Mouse (Mus musculus) ES-Bruce4 (cell line): ENCODE data around the gene Igsf8. TPM values are rescaled to one million over a fixed set of nuclear protein-coding genes. Genes with fewer than 3 reads are reported as not detected.

Experiments used
- H3K27ac ChIP-seq: 2 replicates; pipeline ENCODE4 v1.5.1; 2012; ENCODE audit warnings: low read length, inconsistent platforms; ENCODE audit not compliant: insufficient read depth
- H3K27me3 ChIP-seq: 2 replicates; pipeline ENCODE4 v1.6.1; 2012; ENCODE audit warnings: mild to moderate bottlenecking, low read length, inconsistent platforms; ENCODE audit not compliant: control insufficient read depth, poor library complexity, insufficient read depth, severe bottlenecking
- H3K36me3 ChIP-seq: 2 replicates; pipeline ENCODE4 v1.6.1; 2012; ENCODE audit warnings: inconsistent platforms, mild to moderate bottlenecking, low read length, moderate library complexity; ENCODE audit not compliant: control insufficient read depth, poor library complexity, insufficient read depth, severe bottlenecking
- H3K4me1 ChIP-seq: one replicate; pipeline ENCODE4 v1.8.1; 2011; ENCODE audit warnings: low read length; ENCODE audit not compliant: control insufficient read depth, insufficient read depth
- H3K4me3 ChIP-seq: 2 replicates; pipeline ENCODE4 v1.5.1; 2011; ENCODE audit warnings: low read depth, mild to moderate bottlenecking, low read length
- H3K9ac ChIP-seq: 2 replicates; pipeline ENCODE4 v1.6.1; 2012; ENCODE audit warnings: low read depth, mild to moderate bottlenecking, inconsistent platforms; ENCODE audit not compliant: poor library complexity, severe bottlenecking
- H3K9me3 ChIP-seq: replicated peaks from 2 replicates; pipeline ENCODE4 v1.6.1; 2012; ENCODE audit warnings: mild to moderate bottlenecking, low read length, inconsistent platforms; ENCODE audit not compliant: control insufficient read depth, poor library complexity, insufficient read depth, severe bottlenecking
- CTCF ChIP-seq: IDR thresholded peaks from one replicate; pipeline ENCODE4 v1.8.1; 2011; ENCODE audit warnings: low read depth, low read length
- EP300 ChIP-seq: IDR thresholded peaks from 2 replicates; pipeline ENCODE4 v1.6.1; 2011; ENCODE audit warnings: low read depth, low read length; ENCODE audit not compliant: insufficient read depth
- POLR2A ChIP-seq: IDR thresholded peaks from one replicate; pipeline ENCODE4 v1.8.1; 2011; ENCODE audit warnings: low read length; ENCODE audit not compliant: insufficient read depth
- polyA plus RNA-seq: library from polyadenylated mRNA; stranded (reverse); fragments of >200 nt; gene quantifications from 2 replicates; pipeline ENCODE4 v1.2.4, GENCODE M21; 2011; ENCODE audit warnings: low read depth; ENCODE audit not compliant: missing spikeins, insufficient read depth, insufficient read length

Igsf8 gene
- polyA plus RNA-seq, 1 experiment = 35.4 TPM

DNA sequence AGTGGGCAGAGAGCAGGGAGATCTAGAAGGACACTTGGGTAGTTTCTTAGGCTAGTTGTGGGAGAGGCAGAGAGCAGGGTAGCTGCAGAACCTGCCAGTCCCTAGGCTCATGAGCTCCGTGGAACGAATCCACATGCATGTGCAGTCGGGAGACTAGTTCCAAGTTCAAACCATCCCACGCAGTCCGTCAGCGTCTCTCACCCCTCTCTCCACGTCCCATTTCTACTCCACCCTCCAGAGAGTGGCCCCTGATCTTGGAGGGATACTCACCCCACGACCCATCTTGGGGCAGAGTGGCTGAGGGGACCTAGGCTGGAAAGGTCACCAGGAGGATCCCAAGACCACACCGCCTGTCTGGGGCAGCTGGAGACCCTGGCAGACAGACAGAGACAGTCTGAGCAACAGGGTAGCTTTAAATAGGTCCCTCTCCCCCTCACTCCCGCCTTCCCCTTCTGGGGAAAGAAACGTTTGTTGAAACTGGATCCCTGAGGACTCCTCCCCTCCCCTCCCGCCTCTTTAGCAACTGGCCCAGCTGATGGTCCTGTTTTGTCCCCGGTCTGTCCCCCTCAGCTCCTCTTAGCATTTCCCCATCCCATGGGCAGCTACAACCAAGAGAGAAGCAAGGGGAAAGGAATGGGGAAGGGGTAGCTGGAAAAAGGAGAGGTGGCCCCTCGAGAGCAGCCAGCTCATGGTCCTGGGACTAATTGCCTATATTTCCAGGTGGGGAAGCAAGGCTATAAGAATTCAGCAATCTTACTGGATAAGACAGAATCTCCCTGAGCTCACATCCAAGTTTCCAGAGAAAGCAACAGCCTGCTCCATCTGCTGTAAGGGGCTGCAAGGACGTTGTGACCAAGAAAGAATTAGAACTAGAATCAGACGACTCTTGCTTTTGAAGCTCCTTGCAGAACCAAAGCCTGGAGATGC lies 36.4 kb downstream of the Igsf8 start, which contains the start of gene Atp1a2:
Gene Atp1a2, minus strand, starts transcription at position 454 of the 927 bp plus-strand sequence.
- H3K27ac ChIP-seq = no peak within 1 kb of the TSS
- TF ChIP-seq CTCF (no peak), EP300 (no peak), POLR2A (no peak)
- peaks cover 12% of the 10 kb centered on the region for H3K4me1 ChIP-seq

DNA sequence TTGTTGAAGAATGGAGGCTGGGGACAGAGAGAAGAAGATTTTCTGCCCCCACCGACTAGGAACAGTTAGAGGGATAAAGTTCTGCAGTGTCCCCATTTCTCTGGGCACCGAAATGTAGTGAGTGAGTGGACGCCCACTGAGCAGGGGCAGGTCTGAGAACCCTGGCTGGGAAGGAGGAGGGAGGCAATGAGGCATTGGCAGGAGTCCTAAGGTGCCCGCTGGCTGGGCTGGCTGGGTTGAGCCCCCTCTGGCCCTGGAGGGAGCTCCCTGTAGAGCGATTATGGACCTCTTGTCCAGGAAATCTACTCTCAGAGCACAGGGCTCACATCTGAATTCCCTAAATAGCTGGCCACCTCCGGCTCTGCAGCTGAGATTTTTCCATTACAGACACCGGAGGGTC lies 38.1 kb downstream of the Igsf8 start:
- no peak overlapping the region for H3K4me3 ChIP-seq

More for the DNA sequence above, 36.4 kb downstream of the Igsf8 start, which contains the start of gene Atp1a2:
- Histone ChIP-seq H3K9ac (no peak within 1 kb of the TSS), H3K9me3 (no peaks in the 10 kb centered on the region), H3K4me3 (no peak within 1 kb of the TSS), H3K27me3 (no peaks in the 10 kb centered on the region), H3K36me3 (no peaks in the 10 kb centered on the region)

DNA sequence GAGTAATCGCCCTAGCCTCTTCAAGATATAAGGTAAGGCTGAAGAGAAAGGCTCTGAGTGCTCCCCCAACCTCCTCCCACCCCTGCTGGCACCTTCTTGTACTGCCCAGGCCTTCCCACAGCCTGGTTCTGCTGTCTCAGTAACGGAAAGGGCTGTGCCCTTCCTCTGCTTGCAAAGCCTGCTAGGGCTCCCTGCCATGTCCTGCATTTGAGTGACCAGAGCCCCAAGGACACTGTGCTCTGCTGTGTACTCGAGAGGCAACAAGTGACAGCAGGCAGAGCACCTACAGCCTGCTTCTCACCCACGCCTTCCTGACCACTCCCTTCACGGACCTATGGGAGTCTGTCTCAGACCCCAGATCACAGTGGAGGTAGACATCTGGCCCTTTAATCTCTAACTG lies 38.8 kb downstream of the Igsf8 start:
- no peak overlapping the region for H3K9ac ChIP-seq
- H3K9me3 ChIP-seq = no peaks in the 10 kb centered on the region
- H3K36me3 ChIP-seq = no peaks in the 10 kb centered on the region
- peaks cover 16% of the 10 kb centered on the region for H3K4me1 ChIP-seq
- TF ChIP-seq POLR2A (no peak), CTCF (no peak), EP300 (no peak)
- no peak overlapping the region for H3K27ac ChIP-seq
- H3K27me3 ChIP-seq = no peaks in the 10 kb centered on the region
- no peak overlapping the region for H3K4me3 ChIP-seq

More for the DNA sequence above, 38.1 kb downstream of the Igsf8 start:
- no peaks in the 10 kb centered on the region for H3K27me3 ChIP-seq
- no peak overlapping the region for H3K27ac ChIP-seq
- no peak for TF ChIP-seq EP300
- TF ChIP-seq POLR2A = no peak
- no peak for TF ChIP-seq CTCF
- peaks cover 15% of the 10 kb centered on the region for H3K4me1 ChIP-seq
- H3K9me3 ChIP-seq = no peaks in the 10 kb centered on the region
- no peak overlapping the region for H3K9ac ChIP-seq
- H3K36me3 ChIP-seq = no peaks in the 10 kb centered on the region

DNA sequence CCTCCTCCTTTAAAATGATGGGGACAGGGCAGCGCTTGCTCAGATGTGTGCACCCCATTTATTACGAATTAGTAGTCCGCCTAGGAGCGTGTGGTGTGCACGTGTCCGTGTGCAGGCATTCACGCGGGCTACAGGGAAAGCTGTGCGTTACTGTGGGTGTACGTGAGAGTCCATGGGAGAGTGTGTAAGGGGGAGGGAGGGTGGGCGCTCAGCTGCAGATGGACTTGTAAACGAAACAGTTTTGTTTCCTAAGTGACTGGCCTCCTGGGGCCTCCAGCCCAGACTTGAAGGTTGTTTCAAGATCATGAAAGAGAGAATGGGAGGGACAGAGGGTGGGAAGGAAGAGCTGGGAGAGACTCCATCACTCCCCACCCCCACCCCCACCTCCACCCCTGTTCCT lies 39.7 kb downstream of the Igsf8 start:
- no peak overlapping the region for H3K4me3 ChIP-seq
- peaks cover 14% of the 10 kb centered on the region for H3K4me1 ChIP-seq
- no peaks in the 10 kb centered on the region for H3K36me3 ChIP-seq
- TF ChIP-seq CTCF (no peak), EP300 (no peak), POLR2A (no peak)
- H3K9me3 ChIP-seq = no peaks in the 10 kb centered on the region
- no peak overlapping the region for H3K9ac ChIP-seq
- no peak overlapping the region for H3K27ac ChIP-seq
- no peaks in the 10 kb centered on the region for H3K27me3 ChIP-seq

DNA sequence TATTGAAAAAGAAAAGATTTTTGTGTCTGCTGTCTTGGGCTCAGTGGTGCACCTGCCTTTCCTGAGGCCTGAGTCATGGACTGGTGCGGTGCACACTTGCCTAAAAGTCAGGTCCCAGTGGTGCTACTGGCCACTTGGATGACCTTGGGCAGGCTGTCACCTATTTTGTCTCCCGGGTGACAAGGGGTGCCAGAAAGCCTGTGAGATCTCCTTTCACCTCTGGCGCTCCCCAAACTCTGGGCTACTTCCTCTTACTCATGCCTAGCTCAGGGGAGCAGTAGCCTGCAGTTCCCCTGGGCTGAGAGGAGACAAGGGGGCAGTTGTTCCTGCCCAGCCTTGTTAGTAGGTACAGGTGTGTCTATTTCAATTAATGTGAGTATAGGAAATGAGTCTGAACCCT lies 40.9 kb downstream of the Igsf8 start:
- Histone ChIP-seq H3K27me3 (no peaks in the 10 kb centered on the region), H3K4me3 (no peak overlapping the region), H3K9ac (no peak overlapping the region), H3K4me1 (peaks cover 14% of the 10 kb centered on the region), H3K9me3 (no peaks in the 10 kb centered on the region), H3K27ac (no peak overlapping the region), H3K36me3 (no peaks in the 10 kb centered on the region)
- TF ChIP-seq EP300 (no peak), POLR2A (no peak), CTCF (no peak)

DNA sequence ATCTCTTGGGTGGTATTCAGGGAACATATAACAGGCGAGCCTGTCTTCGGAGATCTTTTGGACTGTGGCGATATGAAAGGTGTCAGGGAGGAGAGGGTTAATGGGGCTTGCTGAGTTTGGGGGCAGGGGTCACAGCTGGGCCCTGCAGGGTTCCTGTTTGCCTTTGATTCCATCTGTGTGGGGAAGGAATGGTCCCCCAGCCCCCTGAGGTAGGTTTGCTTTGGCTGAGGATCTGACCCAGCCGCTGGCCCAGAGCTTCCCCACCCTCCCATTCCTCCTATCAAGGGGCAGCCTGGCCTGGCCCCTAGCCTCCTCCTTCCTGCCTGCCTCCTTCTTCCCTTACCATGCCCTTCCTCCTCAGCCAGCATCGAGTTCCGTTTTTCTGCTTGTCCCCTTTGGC lies 41.4 kb downstream of the Igsf8 start:
- H3K9ac ChIP-seq = no peak overlapping the region
- no peaks in the 10 kb centered on the region for H3K27me3 ChIP-seq
- peaks cover 14% of the 10 kb centered on the region for H3K4me1 ChIP-seq
- H3K36me3 ChIP-seq = no peaks in the 10 kb centered on the region
- H3K4me3 ChIP-seq = no peak overlapping the region
- H3K27ac ChIP-seq = no peak overlapping the region
- TF ChIP-seq POLR2A = no peak
- TF ChIP-seq EP300 = 0 out of 2 replicates have a peak, but pooled peaks have one; percentile 10
- no peaks in the 10 kb centered on the region for H3K9me3 ChIP-seq
